Mouse (Mus musculus) right cerebral cortex, postnatal 4 days (tissue): ENCODE measurements around the gene Gm20671.
A peak's percentile ranks its signal among the peaks of the same experiment; 100 is the strongest.
"Not testable (repeated sequence)": the region's sequence is repeated elsewhere in the genome, so short reads cannot be mapped to it uniquely, and the experiment has no call there.

Experiments used
- DNase-seq: peaks from one replicate; pipeline ENCODE4 v3.0.0-alpha.2; 2022

The Gm20671 gene

DNA sequence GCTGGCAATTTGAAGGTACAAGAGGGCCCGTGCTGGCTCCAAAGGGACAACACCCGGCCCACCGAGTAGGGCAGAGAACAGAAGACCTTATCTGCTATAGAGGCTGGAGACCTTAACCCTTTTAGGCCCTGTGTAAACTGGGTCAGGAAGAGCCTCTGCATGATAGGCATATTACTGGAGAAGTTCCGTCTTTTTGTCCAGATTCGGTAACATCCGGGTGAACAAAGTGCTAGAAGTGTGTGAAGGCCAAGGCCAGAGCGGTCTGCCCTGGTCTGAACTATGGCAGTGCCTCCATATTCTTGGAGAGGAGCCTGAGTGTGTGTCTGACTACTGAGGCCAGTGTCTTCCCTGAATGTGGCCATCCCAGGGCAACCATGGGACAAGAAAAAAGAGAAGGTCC lies at the start of gene Gm20671:
Gene Gm20671 (minus strand): TSS at position 101 of the 400 bp plus-strand sequence.
- no peak for DNase-seq

DNA sequence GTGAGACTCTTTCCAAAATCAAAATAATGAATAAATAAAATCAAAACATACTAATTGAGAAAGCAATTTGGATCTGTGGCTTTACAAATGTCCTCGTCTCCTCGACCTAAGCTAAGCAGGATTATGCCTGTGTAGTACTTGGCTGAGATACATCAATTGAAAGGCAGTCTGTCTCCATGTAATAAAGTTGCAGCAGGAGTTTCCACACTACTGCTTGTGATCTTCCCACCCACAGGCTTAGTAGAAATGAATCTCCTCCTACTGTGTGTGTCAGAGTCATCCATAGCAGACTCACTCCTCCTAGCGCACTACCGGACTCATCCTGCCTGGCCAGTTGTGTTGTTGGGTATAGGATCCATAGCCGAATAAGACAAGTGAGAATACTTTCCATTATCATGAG lies 45.4 kb upstream of the Gm20671 start:
- no peak for DNase-seq

DNA sequence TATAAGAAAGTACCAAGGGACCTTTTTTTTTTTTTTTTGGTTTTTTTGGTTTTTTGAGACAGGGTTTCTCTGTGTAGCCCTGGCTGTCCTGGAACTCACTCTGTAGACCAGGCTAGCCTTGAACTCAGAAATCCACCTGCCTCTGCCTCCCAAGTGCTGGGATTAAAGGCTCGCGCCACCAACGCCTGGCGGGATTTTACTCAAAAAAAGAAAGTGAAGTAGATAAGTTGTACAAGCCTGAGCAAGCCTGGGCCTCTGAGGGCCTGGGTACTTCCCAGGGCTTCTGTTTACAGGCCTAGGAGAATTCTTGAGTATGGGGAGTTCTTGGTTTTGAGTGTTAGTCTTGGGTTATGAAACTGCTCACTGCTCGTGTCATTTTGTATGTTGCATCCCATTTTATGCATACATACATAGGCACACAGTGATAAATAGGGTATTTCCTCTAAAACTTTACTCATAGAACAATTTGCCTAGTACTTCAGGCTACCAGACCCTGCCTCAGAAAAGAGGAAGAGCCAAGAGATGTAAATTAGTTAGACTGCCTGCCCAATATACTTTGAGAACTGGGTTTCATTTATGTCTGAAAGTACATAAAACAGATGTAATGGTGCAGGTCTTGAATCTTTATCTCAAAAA lies 42.6 kb upstream of the Gm20671 start:
- no peak for DNase-seq

DNA sequence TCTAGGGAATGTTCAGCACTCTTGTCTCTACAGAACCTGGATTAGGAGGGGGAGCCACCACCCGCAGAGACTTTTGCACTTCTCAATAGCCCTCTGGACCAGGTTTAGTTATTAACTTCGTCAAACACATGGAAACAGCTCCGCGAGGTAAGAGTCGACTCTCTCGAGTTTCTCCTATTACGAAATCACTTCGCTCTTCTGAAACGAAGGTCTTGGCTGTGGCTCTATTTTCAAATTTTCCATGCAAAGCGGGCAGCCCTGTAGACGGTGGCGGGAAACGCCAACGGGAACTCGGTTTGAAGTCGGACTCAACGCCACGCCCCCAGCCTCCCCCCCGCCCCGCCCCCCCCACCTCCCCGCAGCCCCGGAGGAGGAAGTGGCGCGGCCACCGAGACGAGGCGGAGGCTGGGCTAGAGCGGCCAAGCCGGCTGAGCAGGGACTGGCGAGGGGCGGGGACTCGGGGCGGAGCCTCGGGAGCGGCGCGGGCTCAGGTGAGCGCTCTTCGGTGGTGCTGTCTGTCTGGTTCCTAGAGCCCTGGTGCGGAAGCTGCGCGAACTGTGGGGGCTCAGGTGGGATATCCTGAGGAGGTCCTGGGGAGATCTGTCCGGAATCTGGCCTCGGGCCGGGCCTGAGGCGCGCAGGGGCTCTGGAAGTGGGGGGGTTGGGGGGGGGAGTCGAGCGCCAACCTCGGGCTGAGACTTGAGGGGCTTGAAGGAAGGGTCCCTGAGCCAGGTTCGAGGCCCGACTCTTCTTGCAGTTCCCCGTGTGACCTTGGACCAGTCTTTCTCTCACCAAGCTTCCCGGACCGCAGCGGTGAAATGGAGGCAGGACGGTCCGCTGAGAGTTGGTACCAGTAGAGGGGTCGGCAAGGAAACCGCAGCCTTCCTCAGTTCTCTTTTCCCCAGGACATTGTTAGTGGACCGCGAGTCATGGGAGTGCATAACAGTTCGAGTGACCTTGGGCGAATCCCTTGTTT lies 36.6 kb upstream of the Gm20671 start, which contains the start of gene Depdc5:
Gene Depdc5 (plus strand): TSS at position 449 of the 976 bp plus-strand sequence.
- DNase-seq: peak; percentile 86

DNA sequence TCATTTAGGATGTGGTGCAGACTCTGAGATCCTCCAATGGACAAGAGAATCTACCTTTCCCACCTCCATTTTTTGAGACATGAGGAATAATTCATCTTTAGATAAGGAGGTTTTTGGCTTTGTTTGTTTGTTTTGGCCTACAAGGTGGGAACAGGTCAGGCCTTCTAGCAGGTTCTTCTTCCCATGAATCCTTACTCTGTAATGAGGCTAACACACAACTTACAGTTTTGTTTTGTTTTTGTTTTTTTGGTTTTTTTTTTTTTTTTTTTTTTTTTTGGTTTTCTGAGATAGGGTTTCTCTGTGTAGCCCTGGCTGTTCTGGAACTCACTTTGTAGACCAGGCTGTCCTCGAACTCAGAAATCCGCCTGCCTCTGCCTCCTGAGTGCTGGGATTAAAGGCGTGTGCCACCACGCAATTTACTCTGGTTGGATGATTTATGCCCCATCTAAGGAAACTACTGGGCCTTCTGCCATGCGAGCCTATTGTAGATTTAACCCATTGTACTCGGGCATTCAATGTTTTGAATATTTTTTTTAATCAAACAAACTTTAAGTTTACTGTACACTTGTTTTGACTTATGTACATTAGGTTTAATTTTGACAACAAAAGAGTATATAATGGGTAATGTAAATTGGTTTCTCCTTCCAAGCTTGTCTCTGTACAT lies 35.7 kb upstream of the Gm20671 start:
- DNase-seq: no peak

DNA sequence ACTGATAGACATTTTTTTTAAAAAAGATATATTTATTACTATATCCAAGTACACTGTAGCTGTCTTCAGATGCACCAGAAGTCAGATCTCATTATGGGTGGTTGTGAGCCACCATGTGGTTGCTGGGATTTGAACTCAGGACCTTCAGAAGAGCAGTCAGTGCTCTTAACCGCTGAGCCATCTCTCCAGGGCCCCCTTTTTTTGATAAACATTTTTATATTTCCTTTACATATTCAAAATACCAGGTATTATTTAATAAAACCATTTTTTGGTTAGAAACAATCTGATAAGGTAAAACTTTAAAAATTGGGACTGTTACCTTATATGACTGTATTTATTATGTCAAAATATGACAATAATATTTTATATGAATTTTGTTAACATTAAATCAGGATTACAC lies 34.2 kb upstream of the Gm20671 start:
- DNase-seq: no peak

DNA sequence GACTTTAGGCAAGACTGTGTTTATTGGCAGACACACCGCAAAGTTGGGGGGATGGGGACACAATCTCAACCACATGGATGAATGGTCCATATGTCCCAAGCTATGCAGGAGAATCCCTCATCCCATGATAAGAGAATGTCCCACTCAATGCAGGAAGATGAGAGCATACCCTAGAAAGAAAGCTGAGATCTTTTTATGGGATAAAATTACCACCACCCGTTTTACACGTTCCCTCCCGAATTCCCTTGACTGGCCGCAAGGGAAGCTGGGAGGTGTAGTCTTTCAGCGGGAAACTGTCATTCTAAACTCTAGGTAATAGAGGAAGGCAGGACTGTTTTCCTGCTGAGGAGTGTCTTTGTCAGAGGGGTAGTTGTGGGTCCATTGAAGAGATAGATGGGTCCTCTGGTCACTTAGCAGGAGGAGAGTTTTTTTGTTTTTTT lies 30.9 kb upstream of the Gm20671 start:
- DNase-seq: peak; percentile 39

DNA sequence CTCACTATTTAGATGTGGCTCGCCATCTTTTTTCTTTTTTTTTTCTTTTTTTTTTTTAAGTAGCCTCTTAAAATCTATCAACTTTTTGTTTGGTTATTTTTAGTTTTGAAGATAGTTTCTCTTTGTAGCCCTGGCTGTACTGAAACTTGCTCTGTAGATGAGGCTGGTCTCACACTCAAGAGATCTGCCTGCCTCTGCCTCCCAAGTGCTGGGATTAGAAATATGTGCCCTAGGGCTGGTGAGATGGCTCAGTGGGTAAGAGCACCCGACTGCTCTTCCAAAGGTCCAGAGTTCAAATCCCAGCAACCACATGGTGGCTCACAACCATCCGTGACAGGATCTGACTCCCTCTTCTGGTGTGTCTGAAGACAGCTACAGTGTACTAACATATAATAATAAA lies 28.4 kb upstream of the Gm20671 start:
- not testable (repeated sequence) for DNase-seq

DNA sequence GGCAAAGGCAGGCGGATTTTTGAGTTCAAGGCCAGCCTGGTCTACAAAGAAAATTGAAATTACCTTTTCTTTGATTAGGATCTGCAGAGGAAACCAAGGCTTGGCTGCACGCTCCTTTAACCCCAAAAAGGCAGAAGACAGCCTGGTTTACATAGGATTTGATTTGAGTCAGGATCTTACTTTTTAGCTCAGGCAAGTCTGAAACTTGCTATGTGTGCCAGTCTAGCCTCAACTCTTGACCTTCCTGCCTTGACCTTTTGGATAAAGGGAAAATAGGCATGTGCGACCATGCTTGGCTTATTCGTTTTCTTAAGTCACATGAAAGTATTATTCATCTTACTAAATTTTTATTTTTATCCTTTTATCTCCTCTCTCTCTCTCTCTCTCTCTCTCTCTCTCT lies 27.9 kb upstream of the Gm20671 start:
- DNase-seq: no peak

DNA sequence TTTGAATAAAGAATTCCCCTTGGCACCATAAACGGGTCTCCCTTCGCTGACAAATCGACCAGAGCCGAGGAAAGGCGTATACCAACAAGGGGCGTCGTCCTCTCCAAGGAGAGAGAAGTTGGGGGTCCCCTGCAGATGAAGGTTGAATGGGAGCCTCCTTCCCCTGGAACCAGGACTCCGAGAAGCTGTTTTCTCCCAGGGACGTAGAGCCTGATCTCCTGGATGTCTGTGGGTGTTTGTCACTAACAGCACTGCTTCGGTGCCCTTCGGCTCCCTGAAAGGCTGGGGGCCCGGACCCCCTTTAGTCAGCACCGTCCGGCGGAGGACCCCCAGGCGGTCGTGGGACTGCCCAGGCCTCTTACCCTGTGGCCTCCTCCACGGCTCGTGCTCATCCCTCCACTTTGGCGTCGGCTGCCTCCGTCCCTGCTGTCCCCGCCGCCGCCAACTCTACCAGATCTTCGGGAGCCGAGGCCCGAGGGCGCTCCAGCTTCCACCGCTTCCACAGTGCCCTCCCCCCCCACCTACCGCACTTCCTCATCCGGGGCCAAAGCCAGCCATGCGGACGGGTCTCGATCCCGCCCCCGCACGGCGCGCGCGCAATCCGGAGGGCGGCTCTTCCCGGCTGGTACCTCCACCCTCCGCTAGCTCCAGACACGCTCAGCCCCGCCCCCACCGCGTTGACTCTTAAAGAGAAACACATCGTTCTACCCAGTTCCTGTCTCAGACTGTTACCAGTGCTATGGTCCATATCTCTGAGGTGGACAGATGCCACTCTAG lies 27.0 kb upstream of the Gm20671 start, which contains the start of gene Prr14l:
Gene Prr14l (minus strand): TSS at position 526 of the 777 bp plus-strand sequence.
- DNase-seq: peak; percentile 100

DNA sequence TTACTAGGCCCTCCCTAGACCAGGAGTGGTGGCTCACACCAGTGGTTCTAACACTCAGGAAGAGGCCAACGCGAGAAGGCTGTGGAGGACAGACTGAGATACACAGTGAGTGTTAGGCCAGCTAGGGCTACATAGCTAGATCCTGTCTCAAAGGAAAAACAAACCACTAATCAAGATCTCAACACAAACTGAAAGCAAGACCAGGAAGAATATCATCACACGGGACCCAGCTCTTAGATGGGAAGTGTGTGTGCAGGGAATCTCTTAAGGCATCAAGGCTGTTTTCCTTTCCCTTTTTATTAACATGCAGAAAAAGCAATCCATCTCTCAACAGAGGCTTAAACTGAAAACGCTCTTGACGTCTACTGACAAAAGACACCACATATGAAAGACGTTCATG lies 25.1 kb upstream of the Gm20671 start:
- DNase-seq: no peak

DNA sequence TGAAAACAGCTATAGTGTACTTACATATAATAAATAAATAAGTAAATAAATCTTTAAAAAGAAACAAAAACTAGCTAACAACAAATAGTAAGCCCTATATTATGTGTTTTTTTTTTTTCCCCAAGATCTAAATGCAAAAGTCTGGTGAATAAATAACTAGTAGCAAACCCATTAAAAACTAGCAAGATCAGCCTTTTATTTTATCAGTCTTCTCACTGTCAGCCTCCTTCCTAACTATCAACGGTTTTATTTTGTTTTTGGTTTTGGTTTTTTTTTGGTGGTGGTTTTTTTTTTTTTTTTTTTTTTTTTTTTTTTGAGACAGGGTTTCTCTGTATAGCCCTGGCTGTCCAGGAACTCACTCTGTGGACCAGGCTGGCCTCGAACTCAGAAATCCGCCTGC lies 22.7 kb upstream of the Gm20671 start:
- DNase-seq: not testable (repeated sequence)

DNA sequence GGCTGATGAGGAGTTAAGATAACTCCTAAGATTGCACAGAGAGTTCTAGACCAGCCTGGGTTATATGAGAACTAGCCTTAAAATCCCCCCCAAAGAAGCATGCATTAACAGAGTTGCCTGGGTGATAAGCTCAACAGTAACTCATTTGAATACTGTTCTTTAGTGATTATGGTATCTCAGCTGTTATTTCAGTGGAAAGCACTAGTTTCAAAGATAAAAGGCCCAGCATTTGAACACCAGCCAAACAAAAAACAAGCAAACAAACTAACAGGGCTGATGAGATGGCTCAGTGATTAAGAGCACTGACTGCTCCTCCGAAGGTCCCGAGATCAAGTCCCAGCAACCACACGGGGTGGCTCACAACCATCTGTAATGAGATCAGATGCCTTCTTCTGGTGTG lies 22.3 kb upstream of the Gm20671 start:
- no peak for DNase-seq

DNA sequence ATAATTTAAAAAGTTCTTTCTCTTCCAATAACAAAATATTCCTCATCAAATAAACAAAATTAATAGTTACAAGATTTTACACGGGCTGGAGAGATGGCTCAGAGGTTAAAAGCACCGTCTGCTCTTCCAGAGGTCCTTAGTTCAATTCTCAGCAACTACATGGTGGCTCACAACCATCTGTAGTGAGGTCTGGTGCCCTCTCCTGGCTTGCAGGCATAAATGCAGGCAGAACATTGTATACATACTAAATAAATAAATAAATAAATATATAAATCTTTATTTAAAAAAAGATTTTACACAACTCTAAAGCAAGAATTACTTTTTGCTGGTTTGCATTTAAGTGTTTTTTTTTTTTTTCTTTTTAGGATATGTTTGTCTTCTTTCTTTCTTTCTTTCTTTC lies 13.1 kb upstream of the Gm20671 start:
- DNase-seq: no peak

DNA sequence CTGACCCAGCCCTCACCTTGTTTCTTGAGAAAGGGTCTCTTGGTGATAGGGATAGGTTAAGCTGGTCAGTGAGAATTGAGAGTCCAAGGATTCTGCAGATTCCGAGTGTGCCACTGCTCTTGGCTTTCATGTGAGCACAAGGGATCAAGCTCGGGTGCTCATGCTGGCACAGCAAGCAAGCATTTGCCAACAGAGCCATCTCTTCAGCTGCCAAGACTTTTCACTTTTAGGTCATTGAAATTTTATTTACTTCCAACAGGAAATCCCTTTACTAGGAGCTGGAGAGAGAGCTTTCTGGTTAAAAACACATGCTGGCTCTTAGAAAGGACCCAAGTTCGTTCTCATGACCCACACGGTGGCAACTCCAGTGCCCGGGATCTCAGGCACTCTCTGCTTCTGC lies 10.1 kb upstream of the Gm20671 start:
- no peak for DNase-seq

DNA sequence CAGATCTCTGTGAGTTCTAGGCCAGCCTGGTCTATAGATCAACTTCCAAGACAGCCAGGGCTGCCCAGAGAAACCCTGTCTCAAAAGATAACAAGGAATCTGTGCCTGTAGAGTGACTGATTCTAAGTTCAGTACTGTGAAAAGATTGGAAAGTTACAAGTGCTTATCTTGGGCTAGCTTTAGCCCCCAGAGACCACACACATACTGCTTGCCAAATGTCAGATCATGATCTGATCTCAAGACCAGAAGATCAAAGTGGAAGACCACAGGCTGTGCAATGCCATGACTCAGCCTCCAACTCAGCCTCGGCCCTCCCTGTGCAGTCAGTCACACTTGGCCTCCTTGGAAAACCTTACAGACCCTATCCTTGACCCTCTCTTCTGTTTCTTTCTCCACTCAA lies 7.6 kb upstream of the Gm20671 start:
- DNase-seq: no peak

DNA sequence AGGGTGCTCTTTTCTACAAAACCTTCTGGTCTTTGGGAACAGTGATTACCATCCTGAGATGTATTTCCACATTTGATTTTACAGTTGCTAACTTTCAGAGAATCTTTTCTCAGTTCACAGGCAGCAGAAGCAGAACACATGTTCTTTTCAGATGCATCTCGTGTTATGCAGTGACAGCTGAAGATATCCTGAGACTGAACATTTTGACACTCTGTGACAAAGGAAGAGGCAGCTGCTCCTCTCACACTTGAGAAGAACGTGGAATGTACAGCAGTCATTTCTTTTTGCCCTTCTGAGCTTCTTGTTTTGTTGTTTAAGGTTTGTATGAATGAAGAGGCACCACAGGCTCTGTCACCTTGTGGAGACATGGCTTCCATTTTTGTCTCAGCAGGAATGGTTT lies 3.1 kb upstream of the Gm20671 start:
- no peak for DNase-seq

DNA sequence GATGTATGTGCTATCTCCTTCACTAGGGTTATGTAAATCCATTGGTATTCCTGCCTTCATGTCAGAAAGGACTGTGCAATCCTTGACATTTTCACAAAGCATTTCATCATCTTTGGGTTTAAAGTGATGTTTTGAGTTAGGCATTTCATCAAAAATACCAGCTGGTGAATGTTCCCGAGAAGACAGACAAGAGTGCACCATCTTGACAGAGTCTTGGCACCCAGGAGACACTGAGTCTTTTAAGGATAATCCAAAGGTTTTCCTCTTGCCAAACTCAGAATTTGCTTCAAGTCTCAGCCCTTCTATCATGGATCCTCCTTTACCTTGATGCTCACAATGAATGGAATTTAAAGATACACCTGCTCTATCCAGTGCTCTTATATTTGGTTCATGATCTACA lies 1.9 kb upstream of the Gm20671 start:
- DNase-seq: not testable (repeated sequence)

DNA sequence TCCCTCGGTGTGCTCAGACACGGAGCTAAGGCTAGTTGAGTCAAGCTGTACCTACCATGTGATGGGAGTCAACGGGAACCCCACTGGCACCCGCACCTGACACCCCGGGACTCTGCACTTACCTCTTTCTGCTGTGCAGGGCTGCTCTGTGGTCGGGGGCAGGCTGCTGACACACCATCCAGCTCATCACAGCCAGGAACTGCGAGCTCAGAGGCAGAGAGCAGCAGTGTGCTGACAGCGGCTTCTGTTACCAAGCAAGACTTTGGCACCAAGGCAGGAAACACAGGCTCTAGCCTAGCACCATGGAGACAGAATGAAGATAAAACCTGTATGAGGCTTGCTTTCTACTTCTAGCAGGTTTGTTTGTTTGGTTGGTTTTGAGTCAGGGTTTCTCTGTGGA lies 6.4 kb downstream of the Gm20671 start:
- DNase-seq: no peak

DNA sequence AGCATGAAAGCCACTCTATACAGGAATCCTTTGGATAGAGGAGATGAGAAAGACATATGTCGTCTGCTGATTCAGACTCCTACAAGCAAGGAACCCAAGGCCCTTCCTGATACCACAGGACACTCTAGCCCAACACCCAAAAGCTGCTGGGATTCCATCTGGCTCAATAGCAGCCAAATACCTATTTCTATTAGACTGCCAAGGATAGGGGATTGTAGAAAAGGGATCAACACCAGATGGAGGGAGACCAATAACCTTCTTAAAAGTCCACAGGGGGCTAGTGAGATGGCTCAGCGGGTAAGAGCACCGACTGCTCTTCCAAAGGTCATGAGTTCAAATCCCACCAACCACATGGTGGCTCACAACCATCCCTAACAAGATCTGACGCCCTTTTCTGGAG lies 11.5 kb downstream of the Gm20671 start:
- no peak for DNase-seq

DNA sequence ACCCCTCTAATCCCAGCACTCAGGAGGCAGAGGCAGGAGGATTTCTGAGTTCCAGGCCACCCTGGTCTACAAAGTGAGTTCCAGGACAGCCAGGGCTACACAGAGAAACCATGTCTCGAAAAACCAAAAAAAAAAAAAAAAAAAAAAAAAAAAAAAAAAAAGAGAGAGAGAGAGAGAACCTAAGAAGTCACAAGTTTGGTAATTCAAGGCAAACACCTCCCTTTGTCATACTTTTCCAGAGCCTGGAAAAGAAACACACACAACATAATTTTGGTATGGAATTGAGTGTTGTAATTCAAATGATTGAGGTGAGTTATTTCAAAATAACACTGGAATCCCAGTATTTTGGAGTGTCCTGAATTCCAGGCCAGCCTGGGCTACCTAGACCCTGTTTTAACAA lies 40.5 kb downstream of the Gm20671 start:
- DNase-seq: not testable (repeated sequence)

DNA sequence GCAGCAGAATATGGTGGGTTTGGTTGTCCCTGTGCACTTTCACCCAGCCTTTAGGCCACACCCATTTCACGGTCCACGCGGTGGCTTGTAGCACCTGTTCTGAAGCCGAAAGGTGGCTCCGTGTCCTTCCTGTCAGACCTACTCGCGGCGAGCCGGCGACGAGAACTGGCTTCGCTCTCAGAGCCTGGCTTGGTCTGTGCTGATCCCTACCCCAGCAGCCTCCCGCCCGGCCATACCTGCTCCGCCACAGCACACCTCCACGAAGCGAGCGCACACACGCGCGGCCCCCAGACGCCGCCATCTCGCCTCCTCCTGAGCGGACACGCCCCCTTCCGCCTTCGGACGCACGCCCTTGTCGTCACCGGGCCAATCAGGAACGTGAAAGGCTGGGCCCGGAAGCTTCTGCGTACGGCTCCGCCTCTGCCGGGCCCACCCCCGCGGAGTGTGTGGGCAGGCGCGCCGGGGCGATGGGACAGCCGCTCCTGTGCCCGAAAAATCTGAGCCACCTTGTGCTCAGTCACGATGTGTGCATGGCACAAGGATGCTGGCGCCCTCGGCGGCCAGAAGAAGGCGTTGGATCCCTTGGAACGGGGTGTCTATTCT lies 41.5 kb downstream of the Gm20671 start, which contains the start of gene Pisd:
Gene Pisd (minus strand): TSS at position 334 of the 603 bp plus-strand sequence.
- DNase-seq: peak; percentile 92
